Mouse (Mus musculus): ENCODE measurements at regions not wholly inside any gene's neighbourhood (a gene's known extent, or its start where the extent isn't known, plus 50 kb on each side); places are given as distances from the start of the nearest gene placed in this dataset.
A peak's percentile ranks its signal among the peaks of the same experiment; 100 is the strongest.
"Not testable (repeated sequence)": the region's sequence is repeated elsewhere in the genome, so short reads cannot be mapped to it uniquely, and the experiment has no call there.

DNA sequence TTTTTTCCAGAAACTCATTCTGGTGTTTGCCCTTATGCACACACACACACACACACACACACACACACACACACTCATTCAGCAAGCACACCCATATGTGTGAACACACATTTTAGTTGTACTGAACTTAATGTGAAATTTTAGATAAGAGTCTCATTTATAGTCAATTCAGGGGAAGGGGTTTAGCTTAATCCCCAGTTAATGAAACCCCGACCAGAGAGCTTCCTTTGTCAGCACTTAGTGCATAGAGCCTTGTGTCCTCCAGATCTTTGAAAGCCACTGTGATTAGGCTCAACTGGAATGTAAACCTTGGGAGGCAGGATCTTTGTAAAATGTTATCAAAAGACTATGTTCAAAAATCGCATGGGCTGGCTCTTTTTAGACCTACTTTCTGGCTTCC lies 53.4 kb downstream of the Rps12 start:
- Histone ChIP-seq H3K27me3 (replicated peaks; ENCODE audit: control insufficient read depth, insufficient read depth, low read length) (no peaks in the 10 kb centered on the region; the same call in 1 of the 2 replicates), H3K27ac (ENCODE audit: insufficient read depth, low read depth, low read length) (no peak overlapping the region), H3K4me3 (ENCODE audit: insufficient read depth, low read depth, low read length) (no peak overlapping the region), H3K4me1 (ENCODE audit: control insufficient read depth, insufficient read depth, low read length) (no peaks in the 10 kb centered on the region), H3K36me3 (ENCODE audit: control insufficient read depth, insufficient read depth, low read length) (no peaks in the 10 kb centered on the region)
- 57% methylated on average over 2 of the region's 2 CpGs for WGBS
- TF ChIP-seq POLR2A (IDR thresholded peaks at IDR 0.05; ENCODE audit: low read depth, low read length) (no peak), CTCF (conservative IDR thresholded peaks at IDR 0.05; ENCODE audit: insufficient read depth, insufficient read length, low read depth, low read length) (no peak)
- no peak for DNase-seq

DNA sequence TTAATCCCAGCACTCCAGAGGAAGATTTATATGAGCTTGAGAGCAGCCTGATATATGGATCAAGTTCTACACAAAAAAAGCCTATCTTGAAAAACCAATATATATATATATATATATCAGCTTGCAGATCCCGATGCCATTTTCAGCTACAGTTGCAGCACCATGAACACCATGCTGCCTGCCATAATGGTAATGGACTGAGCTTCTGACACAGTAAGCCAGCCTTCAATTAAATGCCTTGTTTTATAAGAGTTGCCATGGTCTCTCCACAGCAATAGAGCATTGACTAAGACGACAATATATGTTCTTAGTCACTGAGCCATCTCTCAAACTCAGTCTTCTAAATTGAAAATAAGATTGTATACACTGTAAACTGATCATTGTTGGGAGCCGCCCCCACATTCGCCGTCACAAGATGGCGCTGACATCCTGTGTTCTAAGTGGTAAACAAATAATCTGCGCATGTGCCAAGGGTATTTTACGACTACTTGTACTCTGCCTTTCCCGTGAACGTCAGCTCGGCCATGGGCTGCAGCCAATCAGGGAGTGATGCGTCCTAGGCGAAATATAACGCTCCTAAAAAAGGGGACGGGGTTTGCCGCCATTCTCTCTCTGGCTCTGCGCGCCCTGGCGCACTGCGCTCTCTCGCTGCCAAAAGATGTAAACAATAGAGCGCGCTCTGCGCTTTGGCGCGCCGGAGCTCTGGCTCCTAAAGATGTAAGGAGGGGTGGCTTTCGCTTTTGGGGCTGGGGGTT lies 60.9 kb downstream of the Rps12 start:
- H3K4me1 ChIP-seq (ENCODE audit: control insufficient read depth, insufficient read depth, low read length); H3K36me3 ChIP-seq (ENCODE audit: control insufficient read depth, insufficient read depth, low read length); DNase-seq; H3K27me3 ChIP-seq (replicated peaks; ENCODE audit: control insufficient read depth, insufficient read depth, low read length); H3K27ac ChIP-seq (ENCODE audit: insufficient read depth, low read depth, low read length): not testable (repeated sequence)
- 75% methylated on average over 28 of the region's 28 CpGs for WGBS
- 0 out of 2 replicates have a peak overlapping the region, but pooled peaks have one; percentile 28 for H3K4me3 ChIP-seq (ENCODE audit: insufficient read depth, low read depth, low read length)

DNA sequence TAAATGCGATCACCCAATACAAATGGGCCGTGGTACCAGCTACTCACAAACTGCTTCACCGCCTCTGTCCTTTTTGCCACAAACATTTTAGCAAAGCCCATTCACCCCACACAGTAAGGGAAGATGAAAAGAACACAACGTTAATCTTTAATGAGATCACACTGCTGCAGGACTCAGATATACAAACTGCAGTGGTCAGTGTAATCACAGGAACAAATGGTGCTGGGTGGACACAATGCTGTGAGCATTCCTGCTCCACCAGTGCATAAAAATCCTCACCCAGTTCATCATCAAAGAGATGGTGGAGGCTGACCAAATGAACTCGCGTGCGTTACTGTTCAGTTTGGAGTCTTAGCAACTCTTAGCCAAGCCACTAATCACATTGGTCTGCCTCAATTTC lies 69.0 kb downstream of the Rps12 start:
- TF ChIP-seq POLR2A (IDR thresholded peaks at IDR 0.05; ENCODE audit: low read depth, low read length), result no peak
- no peak for TF ChIP-seq CTCF (conservative IDR thresholded peaks at IDR 0.05; ENCODE audit: insufficient read depth, insufficient read length, low read depth, low read length)
- Histone ChIP-seq H3K36me3 (ENCODE audit: control insufficient read depth, insufficient read depth, low read length) (no peaks in the 10 kb centered on the region), H3K27me3 (replicated peaks; ENCODE audit: control insufficient read depth, insufficient read depth, low read length) (no peaks in the 10 kb centered on the region), H3K4me1 (ENCODE audit: control insufficient read depth, insufficient read depth, low read length) (no peaks in the 10 kb centered on the region), H3K4me3 (ENCODE audit: insufficient read depth, low read depth, low read length) (no peak overlapping the region), H3K27ac (ENCODE audit: insufficient read depth, low read depth, low read length) (no peak overlapping the region)
- no peak for DNase-seq
- 48% methylated on average over 7 of the region's 7 CpGs for WGBS

DNA sequence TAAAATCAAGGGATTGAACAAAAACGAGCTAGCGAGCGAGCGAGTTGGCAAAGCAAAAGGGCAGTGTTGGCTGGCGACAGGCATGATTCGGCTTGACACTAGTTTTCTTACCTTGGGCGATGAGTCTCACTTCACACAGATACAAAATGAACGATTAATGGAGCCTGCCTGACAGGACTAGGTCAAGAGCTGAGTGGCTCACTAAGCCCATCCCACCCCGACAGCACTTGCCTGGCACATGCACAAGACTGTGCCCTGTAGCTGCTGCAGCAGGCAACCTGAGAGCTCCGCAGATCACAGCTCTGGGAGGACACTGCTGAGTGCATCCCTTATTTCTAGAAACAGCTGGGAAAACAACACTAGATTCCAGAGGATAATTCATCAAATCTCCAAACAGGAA lies 71.6 kb downstream of the Rps12 start:
- 71% methylated on average over 10 of the region's 10 CpGs for WGBS
- Histone ChIP-seq H3K27ac (ENCODE audit: insufficient read depth, low read depth, low read length) (no peak overlapping the region), H3K36me3 (ENCODE audit: control insufficient read depth, insufficient read depth, low read length) (no peaks in the 10 kb centered on the region), H3K27me3 (replicated peaks; ENCODE audit: control insufficient read depth, insufficient read depth, low read length) (no peaks in the 10 kb centered on the region), H3K4me1 (ENCODE audit: control insufficient read depth, insufficient read depth, low read length) (no peaks in the 10 kb centered on the region), H3K4me3 (ENCODE audit: insufficient read depth, low read depth, low read length) (no peak overlapping the region)
- DNase-seq, result no peak
- TF ChIP-seq POLR2A (IDR thresholded peaks at IDR 0.05; ENCODE audit: low read depth, low read length), result no peak
- TF ChIP-seq CTCF (conservative IDR thresholded peaks at IDR 0.05; ENCODE audit: insufficient read depth, insufficient read length, low read depth, low read length), result no peak

DNA sequence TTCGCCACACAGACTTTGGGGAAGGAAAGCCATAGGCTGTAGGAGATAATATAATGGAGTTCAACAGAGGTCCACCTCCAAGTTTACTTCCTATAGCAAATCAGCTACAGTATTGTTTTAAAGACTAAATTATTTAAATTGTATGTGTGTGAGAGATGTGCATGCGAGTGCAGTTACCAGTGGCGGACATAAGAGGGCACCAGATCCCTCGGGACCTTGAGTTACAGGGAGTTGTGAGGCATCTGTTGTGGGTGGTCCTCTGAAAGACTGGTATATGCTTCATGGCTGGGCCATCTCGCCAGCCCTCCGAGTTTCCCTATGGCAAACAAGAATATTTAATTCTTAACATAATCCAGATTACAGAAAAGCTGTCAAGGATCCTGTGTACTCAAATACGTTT lies 72.0 kb downstream of the Rps12 start:
- Histone ChIP-seq H3K36me3 (ENCODE audit: control insufficient read depth, insufficient read depth, low read length) (no peaks in the 10 kb centered on the region), H3K27me3 (replicated peaks; ENCODE audit: control insufficient read depth, insufficient read depth, low read length) (no peaks in the 10 kb centered on the region), H3K27ac (ENCODE audit: insufficient read depth, low read depth, low read length) (no peak overlapping the region), H3K4me1 (ENCODE audit: control insufficient read depth, insufficient read depth, low read length) (no peaks in the 10 kb centered on the region), H3K4me3 (ENCODE audit: insufficient read depth, low read depth, low read length) (no peak overlapping the region)
- TF ChIP-seq POLR2A (IDR thresholded peaks at IDR 0.05; ENCODE audit: low read depth, low read length) (no peak), CTCF (conservative IDR thresholded peaks at IDR 0.05; ENCODE audit: insufficient read depth, insufficient read length, low read depth, low read length) (peak; percentile 25; the same call in 1 of the 2 replicates)
- DNase-seq, result no peak
- WGBS, result 94% methylated on average over 7 of the region's 7 CpGs

DNA sequence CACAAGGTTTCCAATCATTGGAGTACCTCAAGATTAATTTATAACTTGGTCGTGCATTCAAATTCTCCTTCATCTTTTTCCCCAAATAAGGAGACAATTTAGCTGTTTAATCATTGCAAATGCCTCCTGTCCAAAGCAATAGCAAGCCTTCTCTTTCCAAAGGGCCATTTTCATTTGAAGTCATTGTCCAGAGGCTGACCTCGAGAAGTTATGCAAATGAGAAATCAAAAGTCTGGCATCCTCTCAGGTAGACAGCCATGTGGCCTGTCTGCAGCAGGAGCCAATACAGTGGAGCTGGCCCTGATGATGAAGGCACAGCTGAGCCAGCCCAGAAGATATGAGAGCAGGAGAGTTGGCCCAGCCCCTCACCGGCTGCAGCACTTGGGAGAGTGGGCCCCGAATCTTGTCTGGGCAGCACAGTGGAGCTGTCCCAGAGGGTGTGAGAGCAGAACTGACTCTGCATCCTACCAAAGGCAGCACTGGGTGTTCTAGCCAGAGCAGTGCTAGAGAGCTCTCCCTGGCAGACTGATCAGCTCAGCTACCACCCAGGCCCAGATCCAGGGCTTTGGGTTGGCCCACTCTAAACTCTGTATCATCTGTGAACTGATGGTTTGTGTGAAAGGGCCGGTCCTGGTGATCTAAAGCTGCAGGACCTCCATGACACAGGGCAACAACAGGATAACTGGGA lies 74.2 kb downstream of the Rps12 start:
- H3K27me3 ChIP-seq (replicated peaks; ENCODE audit: control insufficient read depth, insufficient read depth, low read length), result no peaks in the 10 kb centered on the region
- H3K4me1 ChIP-seq (ENCODE audit: control insufficient read depth, insufficient read depth, low read length), result no peaks in the 10 kb centered on the region
- WGBS, result 55% methylated on average over 5 of the region's 5 CpGs
- H3K4me3 ChIP-seq (ENCODE audit: insufficient read depth, low read depth, low read length), result no peak overlapping the region
- DNase-seq, result peak; percentile 67
- no peak overlapping the region for H3K27ac ChIP-seq (ENCODE audit: insufficient read depth, low read depth, low read length)
- TF ChIP-seq POLR2A (IDR thresholded peaks at IDR 0.05; ENCODE audit: low read depth, low read length) (no peak), CTCF (conservative IDR thresholded peaks at IDR 0.05; ENCODE audit: insufficient read depth, insufficient read length, low read depth, low read length) (no peak)
- H3K36me3 ChIP-seq (ENCODE audit: control insufficient read depth, insufficient read depth, low read length), result no peaks in the 10 kb centered on the region

DNA sequence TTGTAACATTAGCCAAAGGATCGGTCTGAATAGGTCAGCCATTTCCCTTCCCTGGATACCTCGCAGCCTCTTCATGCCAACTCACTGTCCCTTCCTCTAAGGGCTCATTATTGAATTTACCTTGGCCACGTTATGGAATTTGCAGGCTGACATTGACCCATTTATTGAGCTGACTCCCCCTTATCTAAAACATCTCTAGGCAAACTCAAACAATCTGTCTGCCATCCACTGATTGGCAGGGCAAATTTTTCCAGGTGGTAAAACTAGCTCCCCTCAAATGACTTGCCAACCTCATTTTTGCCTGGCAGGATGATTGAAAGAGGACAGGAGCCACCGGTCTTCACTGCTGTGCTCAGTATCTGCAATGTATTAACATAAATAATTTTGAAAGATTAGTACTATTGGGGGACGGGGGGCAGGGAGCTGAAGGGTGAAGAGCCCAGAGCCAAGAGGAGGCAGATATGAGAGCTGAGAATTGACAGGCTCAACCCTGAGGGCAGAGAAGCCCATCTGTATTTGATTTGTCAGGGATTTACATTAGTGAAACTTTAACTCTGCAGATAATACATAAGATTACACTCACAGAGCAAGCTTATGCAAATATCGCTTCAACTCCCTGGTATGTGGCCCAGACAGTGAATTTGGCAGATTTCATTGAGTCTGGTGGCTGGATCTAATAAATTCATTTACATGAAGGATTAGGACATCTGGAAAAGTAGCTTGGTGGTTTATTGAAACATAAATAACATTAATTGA lies 75.5 kb downstream of the Rps12 start:
- DNase-seq, result peak; percentile 1
- Histone ChIP-seq H3K27ac (ENCODE audit: insufficient read depth, low read depth, low read length) (no peak overlapping the region), H3K4me3 (ENCODE audit: insufficient read depth, low read depth, low read length) (no peak overlapping the region), H3K36me3 (ENCODE audit: control insufficient read depth, insufficient read depth, low read length) (no peaks in the 10 kb centered on the region), H3K4me1 (ENCODE audit: control insufficient read depth, insufficient read depth, low read length) (no peaks in the 10 kb centered on the region), H3K27me3 (replicated peaks; ENCODE audit: control insufficient read depth, insufficient read depth, low read length) (no peaks in the 10 kb centered on the region)
- 43% methylated on average over 6 of the region's 6 CpGs for WGBS
- TF ChIP-seq POLR2A (IDR thresholded peaks at IDR 0.05; ENCODE audit: low read depth, low read length) (no peak), CTCF (conservative IDR thresholded peaks at IDR 0.05; ENCODE audit: insufficient read depth, insufficient read length, low read depth, low read length) (no peak)
